19 mouse cellular contexts compared by ENCODE assay signal in genomic region chr3:124346445-124346844, GRCm38 (mm10). TPM values are rescaled to one million over a fixed set of nuclear protein-coding genes. Genes with fewer than 3 reads are reported as not detected.
DNase-seq lines count a peak whose midpoint lies in the region; ATAC-seq and TF ChIP-seq lines count a peak whose summit lies in the region.
"Had no signal": no experiment of that assay in that cellular context is flagged by ENCODE, and none has a peak within 500 bp of the region (broad histone marks: within the 10 kb centered on the region; RNA-seq: fewer than 3 reads in every experiment).

No protein-coding gene starts in this region.

- no peak overlapping the region for H3K27ac ChIP-seq in hindbrain, postnatal 0 days
- no peak overlapping the region for H3K27ac ChIP-seq in hindbrain, embryonic 13.5 days
- no peak overlapping the region for H3K27ac ChIP-seq in midbrain, embryonic 14.5 days (replicated peaks; ENCODE audit: low read depth, low read length)
- H3K27ac ChIP-seq in midbrain, embryonic 15.5 days: no peak overlapping the region
- H3K27ac ChIP-seq in stomach, postnatal 0 days (replicated peaks): no peak overlapping the region
- no peak overlapping the region for H3K27ac ChIP-seq in heart, adult 2 months
- H3K27ac ChIP-seq: heart, embryonic 10.5 days; liver, embryonic 13.5 days; midbrain, embryonic 13.5 days; neural tube, embryonic 13.5 days; stomach, embryonic 15.5 days had no signal

- H3K36me3 ChIP-seq in hindbrain, postnatal 0 days (ENCODE audit: insufficient read depth, low read length): no peaks in the 10 kb centered on the region
- H3K36me3 ChIP-seq in hindbrain, embryonic 13.5 days: no peaks in the 10 kb centered on the region
- no peaks in the 10 kb centered on the region for H3K36me3 ChIP-seq in midbrain, embryonic 14.5 days (ENCODE audit: control insufficient read depth, insufficient read depth, low read length)
- H3K36me3 ChIP-seq in midbrain, embryonic 15.5 days (replicated peaks): no peaks in the 10 kb centered on the region
- H3K36me3 ChIP-seq in stomach, postnatal 0 days (ENCODE audit: control insufficient read depth, insufficient read depth, low read length): no peaks in the 10 kb centered on the region
- no peaks in the 10 kb centered on the region for H3K36me3 ChIP-seq in heart, adult 2 months (ENCODE audit: control insufficient read depth, insufficient read depth, low read length)
- H3K36me3 ChIP-seq: heart, embryonic 10.5 days; liver, embryonic 13.5 days; midbrain, embryonic 13.5 days; neural tube, embryonic 13.5 days; stomach, embryonic 15.5 days had no signal

- H3K9ac ChIP-seq in hindbrain, postnatal 0 days (replicated peaks; ENCODE audit: low read length): no peak overlapping the region
- H3K9ac ChIP-seq in hindbrain, embryonic 13.5 days: no peak overlapping the region
- H3K9ac ChIP-seq in midbrain, embryonic 14.5 days (replicated peaks; ENCODE audit: low read length): no peak overlapping the region
- H3K9ac ChIP-seq in midbrain, embryonic 15.5 days: no peak overlapping the region
- H3K9ac ChIP-seq in stomach, postnatal 0 days (ENCODE audit: low read length): no peak overlapping the region
- no peak overlapping the region for H3K9ac ChIP-seq in heart, adult 2 months (ENCODE audit: low read depth, low read length)
- H3K9ac ChIP-seq: liver, embryonic 13.5 days; midbrain, embryonic 13.5 days; neural tube, embryonic 13.5 days; stomach, embryonic 15.5 days had no signal

- ATAC-seq in hindbrain, postnatal 0 days: no peak
- ATAC-seq in hindbrain, embryonic 13.5 days (ENCODE audit: low FRiP score): no peak
- no peak; the same call in 1 of the 2 replicates for ATAC-seq in midbrain, embryonic 14.5 days (ENCODE audit: low FRiP score, low TSS enrichment)
- no peak for ATAC-seq in midbrain, embryonic 15.5 days (replicated peaks)
- ATAC-seq in stomach, postnatal 0 days (ENCODE audit: low FRiP score, low TSS enrichment): no peak
- ATAC-seq: midbrain, embryonic 13.5 days had no signal

- no peaks in the 10 kb centered on the region for H3K79me2 ChIP-seq in heart, adult 2 months (replicated peaks; ENCODE audit: control insufficient read depth, insufficient read depth, low read length)

- peak; percentile 55 for TF ChIP-seq CTCF in hindbrain, postnatal 0 days (IDR thresholded peaks at IDR 0.05; ENCODE audit: low read depth)
- peak; percentile 58 for TF ChIP-seq CTCF in stomach, postnatal 0 days (IDR thresholded peaks at IDR 0.05; ENCODE audit: low read depth)
- TF ChIP-seq CTCF in heart, adult 2 months (IDR thresholded peaks at IDR 0.05): no peak

- no peak for TF ChIP-seq POLR2A in heart, adult 2 months (IDR thresholded peaks at IDR 0.05; ENCODE audit: insufficient read depth, low read depth, low read length)

- H3K4me3 ChIP-seq in hindbrain, postnatal 0 days (ENCODE audit: low read length): no peak overlapping the region
- H3K4me3 ChIP-seq in hindbrain, embryonic 13.5 days: no peak overlapping the region
- no peak overlapping the region for H3K4me3 ChIP-seq in midbrain, embryonic 14.5 days (replicated peaks; ENCODE audit: low read depth, low read length)
- H3K4me3 ChIP-seq in midbrain, embryonic 15.5 days: no peak overlapping the region
- no peak overlapping the region for H3K4me3 ChIP-seq in stomach, postnatal 0 days (ENCODE audit: low read depth, low read length)
- no peak overlapping the region for H3K4me3 ChIP-seq in heart, adult 2 months
- H3K4me3 ChIP-seq: heart, embryonic 10.5 days; liver, embryonic 13.5 days; midbrain, embryonic 13.5 days; neural tube, embryonic 13.5 days; stomach, embryonic 15.5 days had no signal

- DNase-seq in cerebellum, postnatal 14 days: peak; percentile 11 to 17
- no peak for DNase-seq in cerebellum, adult 9-10 months
- peak; percentile 55 for DNase-seq in hindbrain, postnatal 0 days (ENCODE audit: low spot score)
- peak; percentile 62 for DNase-seq in midbrain, embryonic 14.5 days
- no peak for DNase-seq in stomach, postnatal 0 days (ENCODE audit: low spot score)
- no peak for DNase-seq in heart, adult 2 months
- DNase-seq: adrenal gland, postnatal 14 days; gastrocnemius, postnatal 10 days; kidney, adult 8-10 months; liver, embryonic 13.5 days; thymus, postnatal 4 days had no signal

- H3K9me3 ChIP-seq in hindbrain, postnatal 0 days (ENCODE audit: low read length): no peaks in the 10 kb centered on the region
- H3K9me3 ChIP-seq in hindbrain, embryonic 13.5 days: no peaks in the 10 kb centered on the region
- no peaks in the 10 kb centered on the region for H3K9me3 ChIP-seq in midbrain, embryonic 14.5 days (ENCODE audit: control insufficient read depth, low read length)
- H3K9me3 ChIP-seq in midbrain, embryonic 15.5 days: no peaks in the 10 kb centered on the region
- no peaks in the 10 kb centered on the region for H3K9me3 ChIP-seq in stomach, postnatal 0 days (ENCODE audit: control insufficient read depth, low read length)
- H3K9me3 ChIP-seq: heart, embryonic 10.5 days; liver, embryonic 13.5 days; midbrain, embryonic 13.5 days; neural tube, embryonic 13.5 days; stomach, embryonic 15.5 days had no signal

- no peak overlapping the region for H3K4me2 ChIP-seq in hindbrain, postnatal 0 days (ENCODE audit: low read depth, low read length)
- no peak overlapping the region for H3K4me2 ChIP-seq in hindbrain, embryonic 13.5 days
- H3K4me2 ChIP-seq in midbrain, embryonic 14.5 days (ENCODE audit: low read length): no peak overlapping the region
- H3K4me2 ChIP-seq in midbrain, embryonic 15.5 days: no peak overlapping the region
- no peak overlapping the region for H3K4me2 ChIP-seq in stomach, postnatal 0 days (replicated peaks; ENCODE audit: low read depth)
- H3K4me2 ChIP-seq: liver, embryonic 13.5 days; midbrain, embryonic 13.5 days; neural tube, embryonic 13.5 days; stomach, embryonic 15.5 days had no signal

- intact Hi-C loops in heart, adult 2 months (cut with DNase I): no loop called here

- no peaks in the 10 kb centered on the region for H3K27me3 ChIP-seq in hindbrain, postnatal 0 days (ENCODE audit: insufficient read depth, low read length)
- H3K27me3 ChIP-seq in hindbrain, embryonic 13.5 days: no peaks in the 10 kb centered on the region
- H3K27me3 ChIP-seq in midbrain, embryonic 14.5 days (ENCODE audit: control insufficient read depth, insufficient read depth, low read length): no peaks in the 10 kb centered on the region
- H3K27me3 ChIP-seq in midbrain, embryonic 15.5 days (replicated peaks): no peaks in the 10 kb centered on the region
- no peaks in the 10 kb centered on the region for H3K27me3 ChIP-seq in stomach, postnatal 0 days (ENCODE audit: control insufficient read depth, insufficient read depth, low read length)
- no peaks in the 10 kb centered on the region for H3K27me3 ChIP-seq in heart, adult 2 months (ENCODE audit: control insufficient read depth, insufficient read depth, low read length)
- H3K27me3 ChIP-seq: liver, embryonic 13.5 days; midbrain, embryonic 13.5 days; neural tube, embryonic 13.5 days; stomach, embryonic 15.5 days had no signal

- TF ChIP-seq EP300 in stomach, postnatal 0 days (optimal IDR thresholded peaks at IDR 0.05): no peak
- TF ChIP-seq EP300 in heart, adult 2 months (IDR thresholded peaks at IDR 0.05; ENCODE audit: insufficient read depth, low read depth, low read length): no peak

- no peaks in the 10 kb centered on the region for H3K4me1 ChIP-seq in hindbrain, postnatal 0 days (ENCODE audit: insufficient read depth, low read length)
- no peaks in the 10 kb centered on the region for H3K4me1 ChIP-seq in hindbrain, embryonic 13.5 days (replicated peaks)
- no peaks in the 10 kb centered on the region for H3K4me1 ChIP-seq in midbrain, embryonic 14.5 days (ENCODE audit: control insufficient read depth, insufficient read depth, low read length)
- H3K4me1 ChIP-seq in midbrain, embryonic 15.5 days: no peaks in the 10 kb centered on the region
- H3K4me1 ChIP-seq in stomach, postnatal 0 days (replicated peaks; ENCODE audit: control insufficient read depth, insufficient read depth): no peaks in the 10 kb centered on the region
- H3K4me1 ChIP-seq in heart, adult 2 months (ENCODE audit: control insufficient read depth, insufficient read depth, low read length): no peaks in the 10 kb centered on the region
- H3K4me1 ChIP-seq: heart, embryonic 10.5 days; liver, embryonic 13.5 days; midbrain, embryonic 13.5 days; neural tube, embryonic 13.5 days; stomach, embryonic 15.5 days had no signal

RNA-seq across cellular contexts. Expression of gene Tram1l1, which starts 25.8 kb away (rescaled TPM):
- 21.4 and 23.3 TPM in 2 replicates for total RNA-seq in hindbrain, postnatal 0 days (2014; rRNA removed)
- 39.8 and 41.9 TPM in 2 replicates for polyA plus RNA-seq in hindbrain, postnatal 0 days (2015; fragmentation: Nextera tagmentation; extraction: Ambion mirVana)
- polyA plus RNA-seq in hindbrain, embryonic 13.5 days (2015; fragmentation: Nextera tagmentation; extraction: Ambion mirVana): 49.2 and 49.6 TPM in 2 replicates
- polyA plus RNA-seq in midbrain, embryonic 14.5 days (2014; fragmentation: Nextera tagmentation; extraction: Ambion mirVana): 57.2 and 57.6 TPM in 2 replicates
- 54.5 and 57.4 TPM in 2 replicates for polyA plus RNA-seq in midbrain, embryonic 15.5 days (2015; fragmentation: Nextera tagmentation; extraction: Ambion mirVana)
- polyA plus RNA-seq in stomach, postnatal 0 days (2015; fragmentation: Nextera tagmentation; extraction: Ambion mirVana): 3.3 and 3.5 TPM in 2 replicates
- total RNA-seq in heart, adult 2 months (2021): under 1 TPM; 0.05 to 0.14 TPM
- 0.14 and 0.26 TPM in 2 replicates for polyA plus RNA-seq in heart, adult 2 months (2012; rRNA removed)
- total RNA-seq: common myeloid progenitor, adult 5-6 weeks; hematopoietic stem cell, adult 5-6 weeks had no signal

Comparison
In these comparisons a context has a peak if more than half of its experiments do, and no peak if none do; other contexts are left out.
1. DNase-seq: peak in cerebellum, postnatal 14 days (2 of 2), hindbrain, postnatal 0 days (single experiment) and midbrain, embryonic 14.5 days (single experiment); none in cerebellum, adult 9-10 months (single experiment), stomach, postnatal 0 days (single experiment) and heart, adult 2 months (0 of 2).